Mouse (Mus musculus) cortical plate, adult 2 months (tissue): ENCODE measurements around the gene Prickle2.

Experiments used
- CTCF ChIP-seq: fragments of 200-500 bp; IDR thresholded peaks from 2 replicates; pipeline ENCODE4 v1.5.1; 2011; ENCODE audit warnings: mild to moderate bottlenecking, control low read depth, low read length; ENCODE audit not compliant: insufficient read depth; ENCODE audit errors: extremely low read depth
- POLR2A ChIP-seq: fragments of 200-500 bp; IDR thresholded peaks from 2 replicates; pipeline ENCODE4 v1.6.1; 2011; ENCODE audit warnings: mild to moderate bottlenecking, low read length, control low read depth; ENCODE audit not compliant: insufficient read depth; ENCODE audit errors: extremely low read depth

- TF ChIP-seq CTCF, result no peak
- no peak for TF ChIP-seq POLR2A
Observed at GRCm38 (mm10) chr6:92569283-92569682, 136.7 kb downstream of the Prickle2 start.
